Mouse (Mus musculus): ENCODE results near the gene Ctrc.

DNA sequence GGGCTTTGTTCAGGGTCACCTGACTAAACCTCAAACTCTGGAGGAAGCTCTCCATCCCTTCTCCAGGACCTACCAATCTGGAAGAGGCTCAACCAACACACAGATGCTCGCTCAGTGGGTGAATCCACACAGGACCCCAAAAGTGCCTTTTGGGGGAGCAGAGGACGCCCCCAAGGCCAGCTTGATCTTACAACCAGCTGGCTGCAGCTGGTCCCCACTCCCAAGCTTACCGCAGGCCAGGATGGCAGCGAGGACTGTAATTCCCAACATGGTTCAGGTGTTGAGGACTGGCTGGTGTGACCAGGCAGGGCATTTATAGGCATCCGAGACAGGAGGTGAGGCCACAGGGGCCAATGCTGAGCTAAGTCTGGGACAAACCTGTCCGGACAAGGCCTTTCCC, at the start of gene Ctrc:
- TF ChIP-seq CTCF (IDR thresholded peaks at IDR 0.05; ENCODE audit: insufficient read depth, low read depth, low read length) (no peak), POLR2A (IDR thresholded peaks at IDR 0.05; ENCODE audit: insufficient read depth, low read depth, low read length) (no peak)

All from olfactory bulb, adult 2 months (tissue).